Mouse (Mus musculus): ENCODE data around the gene Arih2.
A peak's percentile ranks its signal among the peaks of the same experiment; 100 is the strongest.
"Not testable (repeated sequence)": the region's sequence is repeated elsewhere in the genome, so short reads cannot be mapped to it uniquely, and the experiment has no call there.

Gene Arih2

GRCm38 (mm10) chr9:108649561-108650440 lies 615 bp upstream of the Arih2 start:
- no peak for DNase-seq (ENCODE audit: low spot score in 2 of 2)

- DNase-seq (ENCODE audit: low spot score in 2 of 2): no peak
Observed at GRCm38 (mm10) chr9:108648166-108648565, 1.0 kb downstream of the Arih2 start.

- DNase-seq (ENCODE audit: low spot score in 2 of 2): no peak
Observed at GRCm38 (mm10) chr9:108639825-108640224, 9.4 kb downstream of the Arih2 start.

- DNase-seq (ENCODE audit: low spot score in 2 of 2): no peak
Observed at GRCm38 (mm10) chr9:108635415-108635814, 13.8 kb downstream of the Arih2 start.

GRCm38 (mm10) chr9:108633846-108634245 lies 15.3 kb downstream of the Arih2 start:
- no peak for DNase-seq (ENCODE audit: low spot score in 2 of 2)

- no peak for DNase-seq (ENCODE audit: low spot score in 2 of 2)
Observed at GRCm38 (mm10) chr9:108632375-108632774, 16.8 kb downstream of the Arih2 start.

GRCm38 (mm10) chr9:108631631-108632256 lies 17.4 kb downstream of the Arih2 start:
- DNase-seq (ENCODE audit: low spot score in 2 of 2): no peak

GRCm38 (mm10) chr9:108630683-108631082 lies 18.5 kb downstream of the Arih2 start:
- no peak for DNase-seq (ENCODE audit: low spot score in 2 of 2)

- no peak for DNase-seq (ENCODE audit: low spot score in 2 of 2)
Observed at GRCm38 (mm10) chr9:108628141-108628540, 21.0 kb downstream of the Arih2 start.

- no peak for DNase-seq (ENCODE audit: low spot score in 2 of 2)
Observed at GRCm38 (mm10) chr9:108626498-108626897, 22.7 kb downstream of the Arih2 start.

GRCm38 (mm10) chr9:108617301-108617700 lies 31.9 kb downstream of the Arih2 start:
- no peak for DNase-seq (ENCODE audit: low spot score in 2 of 2)

GRCm38 (mm10) chr9:108611488-108611887 lies 37.7 kb downstream of the Arih2 start:
- DNase-seq (ENCODE audit: low spot score in 2 of 2): no peak

- no peak for DNase-seq (ENCODE audit: low spot score in 2 of 2)
Observed at GRCm38 (mm10) chr9:108608889-108609288, 40.3 kb downstream of the Arih2 start.

GRCm38 (mm10) chr9:108607929-108608328 lies 41.3 kb downstream of the Arih2 start:
- DNase-seq (ENCODE audit: low spot score in 2 of 2): not testable (repeated sequence)

GRCm38 (mm10) chr9:108601986-108602385 lies 47.2 kb downstream of the Arih2 start:
- no peak for DNase-seq (ENCODE audit: low spot score in 2 of 2)

GRCm38 (mm10) chr9:108600011-108600410 lies 49.2 kb downstream of the Arih2 start:
- no peak for DNase-seq (ENCODE audit: low spot score in 2 of 2)

- DNase-seq (ENCODE audit: low spot score in 2 of 2): no peak
Observed at GRCm38 (mm10) chr9:108599021-108599566, 50.1 kb downstream of the Arih2 start.

- peak; percentile 61 to 65 for DNase-seq (ENCODE audit: low spot score in 2 of 2)
Observed at GRCm38 (mm10) chr9:108596998-108597764, 52.0 kb downstream of the Arih2 start, which contains the start of gene P4htm. TSS of gene P4htm (minus strand) at chr9:108597667.

GRCm38 (mm10) chr9:108594354-108594753 lies 54.8 kb downstream of the Arih2 start:
- no peak for DNase-seq (ENCODE audit: low spot score in 2 of 2)

- DNase-seq (ENCODE audit: low spot score in 2 of 2): no peak
Observed at GRCm38 (mm10) chr9:108591462-108591861, 57.7 kb downstream of the Arih2 start.

- DNase-seq (ENCODE audit: low spot score in 2 of 2): no peak
Observed at GRCm38 (mm10) chr9:108589229-108589628, 60.0 kb downstream of the Arih2 start.

Measured in frontal cortex, postnatal 25 days (tissue).